Mouse (Mus musculus): ENCODE measurements around the gene Gstp2. TPM values are rescaled to one million over a fixed set of nuclear protein-coding genes. Genes with fewer than 3 reads are reported as not detected.

The Gstp2 gene
- polyA plus RNA-seq, 1 experiment: 10.0 TPM

DNA sequence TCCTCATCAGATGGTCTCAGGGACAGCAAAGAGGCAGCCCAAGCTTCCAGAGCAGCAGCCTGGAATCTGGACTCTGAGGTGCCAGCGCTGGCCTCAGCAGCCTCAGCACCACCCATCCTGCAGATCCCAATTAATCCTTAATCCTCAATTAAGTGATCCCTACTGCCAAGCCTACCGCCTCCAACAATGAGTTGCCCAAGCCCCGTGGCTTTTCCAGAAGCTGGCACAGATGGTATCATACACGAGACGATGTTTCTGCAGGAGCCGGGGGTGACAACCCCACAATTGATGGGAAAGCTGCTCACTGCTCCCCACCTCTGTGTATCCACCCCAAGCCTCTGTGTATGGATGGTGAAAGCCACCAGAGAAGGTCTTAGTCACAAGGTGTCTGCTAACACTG lies 43.3 kb upstream of the Gstp2 start:
- no peak for DNase-seq
- WGBS: 36% methylated on average over 6 of the region's 6 CpGs
- Histone ChIP-seq H3K27me3 (ENCODE audit: control insufficient read depth, insufficient read depth, low read length) (no peaks in the 10 kb centered on the region), H3K4me3 (replicated peaks; ENCODE audit: insufficient read depth, low read depth, low read length) (no peak overlapping the region), H3K27ac (ENCODE audit: insufficient read depth, low read length) (no peak overlapping the region), H3K4me1 (ENCODE audit: control insufficient read depth, insufficient read depth, low read length) (peaks cover 9% of the 10 kb centered on the region)
- no peak for TF ChIP-seq CTCF (IDR thresholded peaks at IDR 0.05; ENCODE audit: borderline replicate concordance, insufficient read depth, low read depth, low read length)
- no peak for TF ChIP-seq POLR2A (IDR thresholded peaks at IDR 0.05; ENCODE audit: borderline replicate concordance, insufficient read depth, low read length)

DNA sequence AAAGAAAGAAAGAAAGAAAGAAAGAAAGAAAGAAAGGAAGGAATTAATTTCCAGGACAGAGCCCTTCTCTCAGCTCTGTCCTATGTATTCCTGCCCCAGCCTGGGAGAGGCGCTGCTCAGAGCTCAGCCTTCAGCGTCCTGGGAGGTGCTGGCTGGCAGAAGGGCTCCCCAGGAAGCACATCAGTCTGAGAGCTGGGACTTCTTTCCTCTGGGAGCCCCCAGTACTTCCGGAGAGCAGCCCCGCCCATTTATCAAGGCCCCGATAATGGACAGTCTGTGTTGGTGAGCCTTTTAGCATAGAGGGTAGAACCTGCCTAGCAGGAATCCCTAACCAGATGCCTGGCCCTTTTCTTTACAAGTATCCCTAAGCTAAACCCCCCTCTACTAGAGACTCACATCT lies 42.3 kb upstream of the Gstp2 start:
- TF ChIP-seq CTCF (IDR thresholded peaks at IDR 0.05; ENCODE audit: borderline replicate concordance, insufficient read depth, low read depth, low read length): no peak
- TF ChIP-seq POLR2A (IDR thresholded peaks at IDR 0.05; ENCODE audit: borderline replicate concordance, insufficient read depth, low read length): no peak
- no peak overlapping the region for H3K27ac ChIP-seq (ENCODE audit: insufficient read depth, low read length)
- H3K4me3 ChIP-seq (replicated peaks; ENCODE audit: insufficient read depth, low read depth, low read length): no peak overlapping the region
- peaks cover 19% of the 10 kb centered on the region for H3K4me1 ChIP-seq (ENCODE audit: control insufficient read depth, insufficient read depth, low read length)
- 70% methylated on average over 5 of the region's 5 CpGs for WGBS
- DNase-seq: no peak
- no peaks in the 10 kb centered on the region for H3K27me3 ChIP-seq (ENCODE audit: control insufficient read depth, insufficient read depth, low read length)

DNA sequence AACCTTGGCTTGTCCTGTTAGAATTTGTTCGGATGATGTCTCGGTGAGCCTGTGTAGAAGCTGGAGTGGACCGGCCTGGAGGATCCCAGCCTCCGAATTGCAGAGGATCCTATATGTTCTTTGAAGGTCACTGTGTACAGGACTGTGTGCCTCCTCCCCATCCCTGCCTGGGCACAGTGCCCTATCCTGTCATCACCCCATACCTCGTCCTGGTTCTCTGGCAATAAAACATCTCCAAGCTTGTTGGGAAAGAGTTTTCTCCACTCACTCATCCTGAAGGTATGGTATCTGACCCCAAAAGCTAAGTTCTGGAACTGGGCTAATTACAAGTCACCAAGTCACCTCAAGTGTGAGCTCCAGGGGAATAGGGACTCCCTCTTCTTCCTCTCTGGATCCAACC lies 41.3 kb upstream of the Gstp2 start:
- Histone ChIP-seq H3K27ac (ENCODE audit: insufficient read depth, low read length) (no peak overlapping the region), H3K4me1 (ENCODE audit: control insufficient read depth, insufficient read depth, low read length) (peaks cover 30% of the 10 kb centered on the region), H3K4me3 (replicated peaks; ENCODE audit: insufficient read depth, low read depth, low read length) (no peak overlapping the region), H3K27me3 (ENCODE audit: control insufficient read depth, insufficient read depth, low read length) (no peaks in the 10 kb centered on the region)
- no peak for DNase-seq
- WGBS: 68% methylated on average over 5 of the region's 5 CpGs
- TF ChIP-seq CTCF (IDR thresholded peaks at IDR 0.05; ENCODE audit: borderline replicate concordance, insufficient read depth, low read depth, low read length) (no peak), POLR2A (IDR thresholded peaks at IDR 0.05; ENCODE audit: borderline replicate concordance, insufficient read depth, low read length) (no peak)

DNA sequence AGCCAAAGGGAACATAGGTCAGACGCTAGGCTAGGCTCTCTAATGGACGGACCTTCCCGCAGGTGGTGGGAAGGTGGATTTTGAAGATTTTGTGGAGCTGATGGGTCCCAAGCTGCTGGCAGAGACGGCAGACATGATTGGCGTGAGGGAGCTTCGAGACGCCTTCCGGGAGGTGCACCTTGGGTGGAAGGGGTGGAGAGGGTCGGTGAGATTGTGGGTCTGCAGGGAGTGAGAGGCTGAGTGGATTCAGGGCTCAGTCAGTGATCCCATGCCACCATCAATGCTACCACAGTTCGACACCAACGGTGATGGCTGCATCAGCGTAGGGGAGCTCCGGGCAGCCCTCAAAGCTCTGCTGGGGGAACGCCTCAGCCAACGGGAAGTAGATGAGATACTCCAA lies 40.3 kb upstream of the Gstp2 start:
- 94% methylated on average over 15 of the region's 15 CpGs for WGBS

DNA sequence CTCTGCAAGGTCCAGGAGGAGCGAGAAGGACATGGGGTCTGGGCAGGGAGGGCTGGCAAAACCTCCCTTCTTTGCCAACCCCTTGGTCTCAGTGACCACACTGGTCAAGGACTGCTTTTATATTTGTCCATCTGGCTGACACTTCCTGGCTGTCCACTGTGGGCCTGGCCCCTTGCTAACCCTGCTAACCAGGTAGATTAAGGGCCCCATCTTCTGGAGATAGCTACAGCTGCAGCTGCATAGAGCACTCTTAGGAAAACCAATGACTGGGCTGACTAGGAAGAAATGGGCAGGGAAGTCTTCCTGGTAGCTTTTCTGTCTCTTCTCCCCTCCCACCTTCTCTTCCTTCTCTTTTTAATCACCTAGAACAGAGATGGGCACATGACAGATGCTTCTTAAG lies 39.2 kb upstream of the Gstp2 start:
- H3K4me1 ChIP-seq (ENCODE audit: control insufficient read depth, insufficient read depth, low read length): peaks cover 42% of the 10 kb centered on the region
- WGBS: 88% methylated on average over 1 of the region's 1 CpGs
- peak overlapping the region; percentile 94; the same call in 1 of the 2 replicates for H3K27ac ChIP-seq (ENCODE audit: insufficient read depth, low read length)
- peak in 1 of 2 experiments; percentile 11 for DNase-seq
- peak; percentile 56; the same call in 1 of the 2 replicates for TF ChIP-seq CTCF (IDR thresholded peaks at IDR 0.05; ENCODE audit: borderline replicate concordance, insufficient read depth, low read depth, low read length)
- TF ChIP-seq POLR2A (IDR thresholded peaks at IDR 0.05; ENCODE audit: borderline replicate concordance, insufficient read depth, low read length): no peak
- no peak overlapping the region for H3K4me3 ChIP-seq (replicated peaks; ENCODE audit: insufficient read depth, low read depth, low read length)
- no peaks in the 10 kb centered on the region for H3K27me3 ChIP-seq (ENCODE audit: control insufficient read depth, insufficient read depth, low read length)

More for the DNA sequence above, 40.3 kb upstream of the Gstp2 start:
- TF ChIP-seq POLR2A (IDR thresholded peaks at IDR 0.05; ENCODE audit: borderline replicate concordance, insufficient read depth, low read length) (no peak), CTCF (IDR thresholded peaks at IDR 0.05; ENCODE audit: borderline replicate concordance, insufficient read depth, low read depth, low read length) (no peak)
- no peak overlapping the region for H3K4me3 ChIP-seq (replicated peaks; ENCODE audit: insufficient read depth, low read depth, low read length)
- H3K27ac ChIP-seq (ENCODE audit: insufficient read depth, low read length): no peak overlapping the region
- peaks cover 36% of the 10 kb centered on the region for H3K4me1 ChIP-seq (ENCODE audit: control insufficient read depth, insufficient read depth, low read length)
- DNase-seq: no peak
- H3K27me3 ChIP-seq (ENCODE audit: control insufficient read depth, insufficient read depth, low read length): no peaks in the 10 kb centered on the region

DNA sequence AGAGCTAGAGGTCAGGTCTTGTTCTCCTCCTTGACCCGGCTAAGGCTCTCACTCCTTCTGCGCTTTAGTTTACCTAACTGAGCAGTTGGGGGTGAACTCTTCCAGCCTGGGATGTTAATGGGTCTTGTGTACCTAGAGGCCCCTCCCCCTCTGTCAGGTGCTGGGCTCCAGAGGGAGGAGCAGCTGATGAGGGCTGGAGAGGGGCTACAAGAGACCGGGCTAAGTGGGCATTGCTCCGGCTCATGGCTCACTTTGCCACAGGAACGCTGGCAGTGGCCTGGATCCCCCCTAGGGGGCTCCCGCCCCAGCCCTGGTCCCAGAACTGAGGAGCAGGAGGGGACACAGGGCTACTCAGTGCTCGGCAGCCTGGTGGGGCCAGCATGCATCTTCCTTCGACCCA lies 38.0 kb upstream of the Gstp2 start:
- WGBS: 36% methylated on average over 8 of the region's 8 CpGs
- DNase-seq: no peak
- TF ChIP-seq POLR2A (IDR thresholded peaks at IDR 0.05; ENCODE audit: borderline replicate concordance, insufficient read depth, low read length): no peak
- no peak for TF ChIP-seq CTCF (IDR thresholded peaks at IDR 0.05; ENCODE audit: borderline replicate concordance, insufficient read depth, low read depth, low read length)

DNA sequence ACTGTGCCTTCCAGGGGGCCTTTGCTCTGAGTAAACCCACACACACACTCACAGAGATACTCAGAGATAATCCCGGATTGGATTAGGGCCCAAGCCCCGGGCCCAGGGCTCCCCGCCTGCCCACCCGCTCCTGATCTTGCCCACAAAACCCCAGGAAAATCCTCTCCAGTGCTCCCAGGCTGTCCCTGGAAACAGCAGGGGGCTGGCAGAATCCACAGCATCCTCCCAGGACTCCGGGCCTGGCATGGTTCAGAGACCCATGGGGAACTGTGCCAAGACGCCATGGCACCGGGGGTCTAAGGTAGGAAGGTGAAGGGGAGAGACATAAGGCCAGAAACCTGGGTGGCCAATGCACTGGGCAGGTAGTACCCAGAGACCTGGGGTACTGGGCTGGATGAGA lies 37.5 kb upstream of the Gstp2 start:
- 51% methylated on average over 7 of the region's 7 CpGs for WGBS
- no peak overlapping the region for H3K4me3 ChIP-seq (replicated peaks; ENCODE audit: insufficient read depth, low read depth, low read length)
- TF ChIP-seq CTCF (IDR thresholded peaks at IDR 0.05; ENCODE audit: borderline replicate concordance, insufficient read depth, low read depth, low read length) (no peak), POLR2A (IDR thresholded peaks at IDR 0.05; ENCODE audit: borderline replicate concordance, insufficient read depth, low read length) (no peak)
- H3K27ac ChIP-seq (ENCODE audit: insufficient read depth, low read length): peak overlapping the region; percentile 94
- peaks cover 52% of the 10 kb centered on the region for H3K4me1 ChIP-seq (ENCODE audit: control insufficient read depth, insufficient read depth, low read length)
- DNase-seq: peak in 1 of 2 experiments; percentile 39
- no peaks in the 10 kb centered on the region for H3K27me3 ChIP-seq (ENCODE audit: control insufficient read depth, insufficient read depth, low read length)

More for the DNA sequence above, 38.0 kb upstream of the Gstp2 start:
- Histone ChIP-seq H3K27me3 (ENCODE audit: control insufficient read depth, insufficient read depth, low read length) (no peaks in the 10 kb centered on the region), H3K4me1 (ENCODE audit: control insufficient read depth, insufficient read depth, low read length) (peaks cover 51% of the 10 kb centered on the region), H3K27ac (ENCODE audit: insufficient read depth, low read length) (peak overlapping the region; percentile 94), H3K4me3 (replicated peaks; ENCODE audit: insufficient read depth, low read depth, low read length) (no peak overlapping the region)

DNA sequence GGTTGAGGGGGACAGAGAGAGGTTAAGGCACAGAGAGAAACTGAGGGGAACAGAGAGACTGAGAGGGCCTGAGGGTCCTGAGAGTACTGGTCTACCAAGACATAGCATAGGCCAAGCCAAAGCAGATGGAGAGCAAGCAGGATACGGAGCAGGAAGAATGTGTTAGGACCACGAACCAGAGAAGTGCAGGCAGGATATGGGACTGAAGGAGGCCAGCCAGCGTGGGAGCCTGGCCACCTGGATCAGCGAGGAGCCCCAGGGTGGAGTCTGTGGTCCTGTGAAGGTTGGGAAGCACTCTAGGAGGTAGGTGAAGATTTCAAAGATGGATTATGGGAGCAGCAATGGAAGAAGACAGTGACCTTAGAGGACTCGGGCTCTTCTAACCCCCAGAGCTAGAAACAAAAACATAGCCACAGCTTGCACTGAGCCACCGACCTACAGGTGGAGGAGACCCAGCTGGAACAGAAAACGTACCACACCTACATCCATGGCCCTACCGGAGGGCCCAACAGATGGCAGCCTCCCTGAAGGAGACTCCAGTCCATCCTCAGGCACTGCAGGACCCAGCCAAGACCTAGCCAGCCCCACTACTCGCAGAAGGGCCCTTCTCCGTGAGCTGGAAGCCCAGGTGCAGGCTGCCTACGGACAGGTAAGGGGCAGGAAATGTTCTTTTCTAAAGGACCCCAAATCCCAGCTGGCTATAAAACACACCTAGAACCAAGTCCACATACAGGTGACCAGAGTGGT lies 36.6 kb upstream of the Gstp2 start:
- WGBS: 9% methylated on average over 11 of the region's 11 CpGs
- H3K4me1 ChIP-seq (ENCODE audit: control insufficient read depth, insufficient read depth, low read length): peaks cover 59% of the 10 kb centered on the region
- peak overlapping the region; percentile 94 for H3K27ac ChIP-seq (ENCODE audit: insufficient read depth, low read length)
- no peaks in the 10 kb centered on the region for H3K27me3 ChIP-seq (ENCODE audit: control insufficient read depth, insufficient read depth, low read length)
- DNase-seq: peak; percentile 56 to 58
- TF ChIP-seq POLR2A (IDR thresholded peaks at IDR 0.05; ENCODE audit: borderline replicate concordance, insufficient read depth, low read length) (no peak), CTCF (IDR thresholded peaks at IDR 0.05; ENCODE audit: borderline replicate concordance, insufficient read depth, low read depth, low read length) (no peak)
- H3K4me3 ChIP-seq (replicated peaks; ENCODE audit: insufficient read depth, low read depth, low read length): no peak overlapping the region

All from cerebellum, adult 2 months (tissue).